Mouse (Mus musculus) embryo, embryonic 11.5 days (tissue): ENCODE measurements at regions not wholly inside any gene's neighbourhood (a gene's known extent, or its start where the extent isn't known, plus 50 kb on each side); places are given as distances from the start of the nearest gene placed in this dataset.

Experiments used
- DNase-seq: peaks from one replicate; pipeline ENCODE4 v3.0.0-alpha.2; 2012; ENCODE audit warnings: low read depth, low spot score

DNA sequence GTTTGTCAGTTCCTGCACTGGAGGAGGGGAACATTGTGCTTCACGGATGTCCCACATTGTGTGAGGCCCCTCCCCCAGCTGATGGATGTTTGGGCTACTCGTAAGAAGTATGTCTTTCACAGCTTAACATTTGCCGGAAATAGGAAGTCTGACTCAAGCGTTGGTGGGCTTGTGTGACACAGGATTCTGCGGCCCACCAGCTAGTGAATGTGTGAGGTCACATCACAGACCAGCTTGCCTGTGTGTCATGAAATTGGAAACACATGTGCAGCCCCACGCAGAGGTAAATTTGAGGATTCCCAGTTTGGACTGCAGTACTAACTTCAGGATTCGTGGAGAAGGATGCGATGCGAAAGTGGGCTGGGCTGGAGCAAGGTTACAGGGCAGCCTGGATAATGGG, 1126.6 kb upstream of the A1bg start:
- peak; percentile 38 for DNase-seq

GRCm38 (mm10) chr15:62048981-62049380, 1126.2 kb upstream of the A1bg start:
- no peak for DNase-seq

DNA sequence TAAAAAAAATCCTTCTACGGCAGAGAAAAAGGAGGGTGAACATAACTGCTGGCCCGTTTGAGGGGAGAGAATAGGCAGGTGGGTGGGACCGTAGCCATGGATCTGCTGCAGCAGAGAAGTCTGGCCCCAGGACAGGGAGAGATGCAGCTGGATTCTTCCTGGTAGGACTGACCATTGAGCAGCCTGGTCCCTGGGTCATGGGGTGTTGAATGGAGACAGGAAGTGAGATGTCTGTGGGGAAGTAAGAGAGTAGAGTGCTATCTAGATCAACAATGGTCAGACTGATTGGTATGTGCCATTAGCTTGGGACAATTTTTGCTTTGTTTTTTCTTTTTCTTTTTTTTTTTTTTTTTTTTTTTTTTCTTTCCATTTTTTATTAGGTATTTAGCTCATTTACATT, 1123.5 kb upstream of the A1bg start:
- no peak for DNase-seq

GRCm38 (mm10) chr15:62044654-62045335, 1122.0 kb upstream of the A1bg start:
- no peak for DNase-seq

- DNase-seq: no peak
Observed at GRCm38 (mm10) chr15:62043617-62044392, 1121.0 kb upstream of the A1bg start.

DNA sequence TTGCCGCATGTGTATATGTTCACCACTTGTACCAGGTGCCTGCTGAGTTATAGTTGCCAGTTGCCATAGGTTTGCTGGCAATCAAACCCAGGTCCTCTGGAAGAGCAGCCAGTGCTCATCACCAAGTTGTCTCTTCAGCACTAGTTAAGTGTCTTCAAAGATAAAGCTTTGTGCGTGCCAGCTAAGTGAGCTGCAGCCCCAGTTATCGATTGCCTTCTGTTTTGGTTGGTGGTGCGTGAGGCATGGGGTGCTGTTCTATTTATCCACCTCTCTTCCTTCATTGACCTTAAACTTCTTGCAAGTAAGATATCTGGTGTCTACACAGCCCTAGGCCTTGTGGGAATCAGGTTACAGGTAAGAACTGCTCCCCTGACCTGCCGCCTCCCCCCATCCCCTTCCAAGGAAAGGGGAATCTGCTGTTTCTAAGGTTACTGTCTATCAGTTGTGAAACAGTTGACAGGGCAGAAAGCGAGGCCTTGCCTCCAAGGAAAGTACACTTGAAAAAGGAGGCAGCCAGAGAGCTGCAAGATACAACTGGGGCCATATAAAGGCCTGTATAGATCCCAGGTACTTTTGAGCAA, 1120.2 kb upstream of the A1bg start:
- no peak for DNase-seq
